Mouse (Mus musculus) G1E (cell line): ENCODE measurements around the gene Mrnip. TPM values are rescaled to one million over a fixed set of nuclear protein-coding genes. Genes with fewer than 3 reads are reported as not detected.

Experiments
- ATAC-seq: 2 replicates; pipeline ENCODE4 v1.8.0; 2016; ENCODE audit warnings: mild to moderate bottlenecking; ENCODE audit not compliant: insufficient number of reproducible peaks, poor library complexity, low FRiP score, severe bottlenecking; ENCODE audit errors: extremely low read depth
- DNase-seq: peaks from one replicate; pipeline ENCODE4 v3.0.0; 2012; ENCODE audit warnings: low spot score
- H3K27me3 ChIP-seq: 2 replicates; pipeline ENCODE4 v1.6.1; 2012; ENCODE audit warnings: mild to moderate bottlenecking, low read length, inconsistent platforms; ENCODE audit not compliant: insufficient read depth
- H3K36me3 ChIP-seq: replicated peaks from 2 replicates; pipeline ENCODE3; 2012; ENCODE audit warnings: mild to moderate bottlenecking, inconsistent platforms
- H3K4me1 ChIP-seq: 2 replicates; pipeline ENCODE4 v1.6.1; 2012; ENCODE audit warnings: low read depth, low read length, inconsistent platforms, mixed read lengths; ENCODE audit not compliant: insufficient read depth
- H3K4me3 ChIP-seq: 2 replicates; pipeline ENCODE4 v1.5.1; 2012; ENCODE audit warnings: low read depth, mild to moderate bottlenecking, inconsistent platforms, low read length, moderate library complexity, mixed read lengths
- H3K9me3 ChIP-seq: replicated peaks from 2 replicates; pipeline ENCODE4 v1.6.1; 2012; ENCODE audit warnings: inconsistent platforms
- CTCF ChIP-seq: IDR thresholded peaks from 2 replicates; pipeline ENCODE4 v1.5.1; 2012; ENCODE audit warnings: low read depth, low read length, inconsistent platforms, mixed read lengths
- GATA1 ChIP-seq: IDR thresholded peaks from 2 replicates; pipeline ENCODE4 v1.6.1; 2012; ENCODE audit warnings: borderline replicate concordance, low read length, inconsistent platforms, mixed read lengths
- GATA2 ChIP-seq: IDR thresholded peaks from 2 replicates; pipeline ENCODE4 v1.6.1; 2012; ENCODE audit warnings: low read depth, low read length, inconsistent platforms, borderline replicate concordance
- POLR2AphosphoS5 ChIP-seq: IDR thresholded peaks from 2 replicates; pipeline ENCODE4 v1.6.1; 2012; ENCODE audit warnings: low read depth, low read length, inconsistent platforms; ENCODE audit not compliant: insufficient replicate concordance
- TAL1 ChIP-seq: conservative IDR thresholded peaks from 2 replicates; pipeline ENCODE4 v1.6.1; 2012; ENCODE audit warnings: low read depth, low read length, inconsistent platforms, mixed read lengths
- polyA plus RNA-seq: library from polyadenylated mRNA; stranded (reverse); fragments of >175 nt; gene quantifications from 2 replicates; pipeline ENCODE4 v1.2.3, GENCODE M21; 2012
- total RNA-seq, 2 experiments: library from RNA; stranded (forward) in 1 of 2; stranded (reverse) in 1 of 2; fragments of 200-1000 nt in 1 of 2; fragments of >200 nt in 1 of 2; fragmentation: Nextera tagmentation in 1 of 2; gene quantifications; 2 replicates each; pipeline ENCODE4 v1.2.3; 2014 to 2017

The Mrnip gene
- total and polyA plus RNA-seq, 3 experiments: 10.6 to 44.8 (median 17.6) TPM

- Histone ChIP-seq H3K4me1 (peaks cover 22% of the 10 kb centered on the region), H3K4me3 (no peak overlapping the region), H3K36me3 (peaks cover 96% of the 10 kb centered on the region), H3K27me3 (no peaks in the 10 kb centered on the region), H3K9me3 (no peaks in the 10 kb centered on the region)
- no peak for TF ChIP-seq POLR2AphosphoS5
- TF ChIP-seq CTCF: no peak
- TF ChIP-seq TAL1: no peak
- TF ChIP-seq GATA2: no peak
- TF ChIP-seq GATA1: no peak
- no peak for ATAC-seq
- DNase-seq: no peak
Measured at GRCm38 (mm10) chr11:50198916-50199315, 24.7 kb downstream of the Mrnip start.

GRCm38 (mm10) chr11:50200613-50201012 lies 26.4 kb downstream of the Mrnip start:
- Histone ChIP-seq H3K9me3 (no peaks in the 10 kb centered on the region), H3K4me1 (peaks cover 12% of the 10 kb centered on the region; the same call in 1 of the 2 replicates), H3K27me3 (no peaks in the 10 kb centered on the region), H3K36me3 (peaks cover 98% of the 10 kb centered on the region), H3K4me3 (no peak overlapping the region)
- TF ChIP-seq TAL1 (no peak), POLR2AphosphoS5 (no peak), GATA2 (no peak), CTCF (no peak), GATA1 (no peak)
- ATAC-seq: no peak
- DNase-seq: no peak

GRCm38 (mm10) chr11:50201590-50201989 lies 27.3 kb downstream of the Mrnip start:
- ATAC-seq (no peak; the same call in 1 of the 2 replicates), DNase-seq (no peak)
- TF ChIP-seq CTCF: no peak
- no peak for TF ChIP-seq TAL1
- TF ChIP-seq POLR2AphosphoS5: no peak
- TF ChIP-seq GATA1: no peak
- no peak for TF ChIP-seq GATA2
- H3K4me3 ChIP-seq: no peak overlapping the region
- H3K36me3 ChIP-seq: peaks cover 99% of the 10 kb centered on the region
- peaks cover 9% of the 10 kb centered on the region; the same call in 1 of the 2 replicates for H3K4me1 ChIP-seq
- no peaks in the 10 kb centered on the region for H3K27me3 ChIP-seq
- no peaks in the 10 kb centered on the region for H3K9me3 ChIP-seq

- Histone ChIP-seq H3K27me3 (no peaks in the 10 kb centered on the region), H3K4me3 (no peak overlapping the region), H3K9me3 (no peaks in the 10 kb centered on the region), H3K36me3 (peaks cover 99% of the 10 kb centered on the region), H3K4me1 (peaks cover 25% of the 10 kb centered on the region)
- TF ChIP-seq GATA1: no peak
- no peak for TF ChIP-seq CTCF
- no peak for TF ChIP-seq POLR2AphosphoS5
- TF ChIP-seq GATA2: no peak
- no peak for TF ChIP-seq TAL1
- DNase-seq: no peak
- no peak for ATAC-seq
Measured at GRCm38 (mm10) chr11:50203302-50203827, 29.1 kb downstream of the Mrnip start.

- Histone ChIP-seq H3K4me1 (peaks cover 35% of the 10 kb centered on the region), H3K9me3 (no peaks in the 10 kb centered on the region), H3K27me3 (no peaks in the 10 kb centered on the region), H3K36me3 (peaks cover 86% of the 10 kb centered on the region), H3K4me3 (no peak overlapping the region)
- DNase-seq: no peak
- no peak for ATAC-seq
- no peak for TF ChIP-seq GATA1
- no peak for TF ChIP-seq CTCF
- no peak for TF ChIP-seq TAL1
- TF ChIP-seq GATA2: no peak
- TF ChIP-seq POLR2AphosphoS5: no peak
Measured at GRCm38 (mm10) chr11:50205434-50205833, 31.2 kb downstream of the Mrnip start.

GRCm38 (mm10) chr11:50206037-50206436 lies 31.8 kb downstream of the Mrnip start:
- TF ChIP-seq POLR2AphosphoS5 (no peak), CTCF (no peak), GATA1 (no peak)
- Histone ChIP-seq H3K9me3 (no peaks in the 10 kb centered on the region), H3K4me1 (peaks cover 38% of the 10 kb centered on the region), H3K4me3 (no peak overlapping the region), H3K27me3 (no peaks in the 10 kb centered on the region), H3K36me3 (peaks cover 80% of the 10 kb centered on the region)
- ATAC-seq: no peak
- no peak for DNase-seq
